8 mouse cellular contexts compared by ENCODE assay signal in the genomic region with DNA sequence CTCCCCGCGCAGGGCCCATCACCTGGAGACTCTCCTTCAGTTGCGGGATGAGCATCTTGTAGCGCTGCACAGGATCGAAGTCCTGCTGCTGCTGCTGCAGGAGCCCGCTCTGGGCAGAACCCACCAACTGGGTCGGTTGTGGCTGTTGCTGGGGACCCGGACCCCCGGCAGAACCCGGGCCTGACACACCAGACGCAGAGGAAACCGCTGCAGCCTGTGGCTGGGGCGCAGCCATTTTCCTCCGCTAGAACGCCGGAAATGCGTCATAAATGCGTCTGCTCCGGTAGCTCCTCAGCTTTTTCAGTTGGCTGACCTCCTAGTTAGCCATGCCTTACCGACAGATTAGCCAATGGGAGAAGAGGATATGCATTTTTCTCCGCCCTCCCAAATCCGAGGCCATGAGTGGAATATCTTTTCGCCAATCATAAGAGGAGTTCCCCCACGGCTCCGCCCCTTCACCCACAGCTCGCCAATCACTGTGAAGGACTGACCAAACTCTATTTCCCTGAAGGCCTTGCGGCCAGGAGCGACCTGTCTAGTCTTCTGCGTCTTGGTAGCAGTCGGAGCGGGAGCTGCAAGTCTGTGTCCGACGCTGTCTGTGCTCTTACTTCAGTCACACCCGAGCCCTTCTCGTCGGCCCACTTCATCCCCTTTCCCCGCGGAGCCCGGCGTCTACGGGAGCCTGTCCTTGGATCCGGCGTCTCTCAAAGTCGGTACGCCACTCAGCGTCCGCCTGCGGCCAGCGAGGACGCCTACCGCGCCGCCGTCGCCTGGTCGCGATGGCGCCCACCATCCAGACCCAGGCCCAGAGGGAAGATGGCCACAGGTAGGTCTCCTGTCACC. TPM values are rescaled to one million over a fixed set of nuclear protein-coding genes. Genes with fewer than 3 reads are reported as not detected.
DNase-seq lines count a peak whose midpoint lies in the region; ATAC-seq lines count a peak whose summit lies in the region.

TSS of gene Med29 (minus strand) at position 280 of the 843 bp plus-strand sequence.
TSS of gene Paf1 (plus strand) at position 523 of the 843 bp plus-strand sequence.

- WGBS in intestine, embryonic 14.5 days: under 1% methylated on average over 58 of the region's 58 CpGs

- peaks cover 60% of the 10 kb centered on the region for H3K36me3 ChIP-seq in intestine, embryonic 14.5 days (ENCODE audit: control insufficient read depth, insufficient read depth, low read length)

- peaks cover 13% of the 10 kb centered on the region for H3K4me1 ChIP-seq in intestine, embryonic 14.5 days (replicated peaks; ENCODE audit: control insufficient read depth, insufficient read depth, low read length)

- H3K9ac ChIP-seq in intestine, embryonic 14.5 days (ENCODE audit: low read length): peak within 1 kb of the TSS; percentile 79

- peak within 1 kb of the TSS; percentile 98 for H3K4me3 ChIP-seq in intestine, embryonic 14.5 days (ENCODE audit: low read depth, low read length)

- H3K4me2 ChIP-seq in intestine, embryonic 14.5 days (ENCODE audit: low read length): peak within 1 kb of the TSS; percentile 89

- DNase-seq in adrenal gland, adult 18-20 months (ENCODE audit: low spot score in 2 of 2): peak; percentile 89 to 91
- DNase-seq in embryo, embryonic 11 days: peak; percentile 97
- DNase-seq in gastrocnemius, postnatal 25 days: peak; percentile 98
- peak; percentile 92 for DNase-seq in intestine, embryonic 14.5 days (ENCODE audit: low spot score)
- peak; percentile 97 to 99 for DNase-seq in left cerebral cortex, postnatal 14 days (ENCODE audit: low spot score in 2 of 2)
- DNase-seq in mesoderm, embryonic 11.5 days (ENCODE audit: low read depth, low spot score): peak; percentile 99
- DNase-seq in right cerebral cortex, postnatal 36 days (ENCODE audit: low spot score in 2 of 2): peak; percentile 98 to 99
- DNase-seq in yolk sac, embryonic 10.5 days (ENCODE audit: low spot score): peak; percentile 98

- no peaks in the 10 kb centered on the region for H3K9me3 ChIP-seq in intestine, embryonic 14.5 days (ENCODE audit: control insufficient read depth, low read length)

- ATAC-seq in intestine, embryonic 14.5 days (replicated peaks; ENCODE audit: low FRiP score, low TSS enrichment, low read depth): peak; percentile 97

- intact Hi-C loops in left cerebral cortex, postnatal 14 days (cut with DNase I): no loop called here

- no peaks in the 10 kb centered on the region for H3K27me3 ChIP-seq in intestine, embryonic 14.5 days (replicated peaks; ENCODE audit: control insufficient read depth, insufficient read depth, low read length)

- peak within 1 kb of the TSS; percentile 76 for H3K27ac ChIP-seq in intestine, embryonic 14.5 days (ENCODE audit: low read depth)

RNA-seq across cellular contexts. Expression of gene Med29, which starts in this region (rescaled TPM):
- 10 to 100 TPM; 36.9 to 37.0 TPM for total RNA-seq in adrenal gland, adult 18-20 months (2021)
- total RNA-seq in gastrocnemius, postnatal 25 days (2021): 10 to 100 TPM; 19.6 to 20.2 TPM
- 53.3 and 60.2 TPM in 2 replicates for polyA plus RNA-seq in intestine, embryonic 14.5 days (2014; fragmentation: Nextera tagmentation; extraction: Ambion mirVana)
- 10 to 100 TPM; 18.0 to 19.8 TPM for total RNA-seq in left cerebral cortex, postnatal 14 days (2021)

RNA-seq across cellular contexts. Expression of gene Paf1, which starts in this region (rescaled TPM):
- total RNA-seq in adrenal gland, adult 18-20 months (2021): 10 to 100 TPM; 76.7 to 86.6 TPM
- total RNA-seq in gastrocnemius, postnatal 25 days (2021): 10 to 100 TPM; 24.9 to 29.4 TPM
- polyA plus RNA-seq in intestine, embryonic 14.5 days (2014; fragmentation: Nextera tagmentation; extraction: Ambion mirVana): 64.4 and 71.6 TPM in 2 replicates
- total RNA-seq in left cerebral cortex, postnatal 14 days (2021): 10 to 100 TPM; 59.9 to 60.0 TPM

Comparison
In these comparisons a context has a peak if more than half of its experiments do, and no peak if none do; other contexts are left out.
1. Peak in every context shown above with its lines: DNase-seq, ATAC-seq, H3K4me3 ChIP-seq and H3K27ac ChIP-seq.